Mouse (Mus musculus): ENCODE measurements around the gene Vmn1r23. TPM values are rescaled to one million over a fixed set of nuclear protein-coding genes. Genes with fewer than 3 reads are reported as not detected.
"Not testable (repeated sequence)": the region's sequence is repeated elsewhere in the genome, so short reads cannot be mapped to it uniquely, and the experiment has no call there.

Gene Vmn1r23
- total RNA-seq (2021), result not detected

- DNase-seq, result no peak
Observed at GRCm38 (mm10) chr6:57926738-57927137, at the start of gene Vmn1r23. Vmn1r23 (minus strand) TSS chr6:57926838.

- not testable (repeated sequence) for DNase-seq
Observed at GRCm38 (mm10) chr6:57961403-57961802, 34.8 kb upstream of the Vmn1r23 start, which contains the start of gene Vmn1r24. Vmn1r24 (minus strand) TSS chr6:57961503.

GRCm38 (mm10) chr6:57907928-57908327 lies 18.7 kb downstream of the Vmn1r23 start, which contains the start of gene Vmn1r22:
Vmn1r22 (minus strand) TSS chr6:57908028.
- DNase-seq, result no peak

Other genes starting within 250 kb of the Vmn1r23 start
- 1 to 10 TPM; 8.3 to 8.4 TPM for gene Pyurf, start 234.8 kb downstream of the Vmn1r23 start, total RNA-seq (2021)
- gene Lancl2, start 224.3 kb downstream of the Vmn1r23 start, total RNA-seq (2021), result 10 to 100 TPM; 78.6 to 90.8 TPM
- gene Vopp1, start 101.7 kb downstream of the Vmn1r23 start, total RNA-seq (2021), result 10 to 100 TPM; 68.9 to 70.3 TPM
- gene Vmn1r21, start 76.5 kb downstream of the Vmn1r23 start, total RNA-seq (2021), result not detected
- not detected for gene Vmn1r22, start 18.8 kb downstream of the Vmn1r23 start, total RNA-seq (2021)
- not detected for gene Vmn1r24, start 34.7 kb upstream of the Vmn1r23 start, total RNA-seq (2021)
- not detected for gene Vmn1r25, start 54.0 kb upstream of the Vmn1r23 start, total RNA-seq (2021)
- not detected for gene Vmn1r26, start 88.3 kb upstream of the Vmn1r23 start, total RNA-seq (2021)

Data from layer of hippocampus, postnatal 36 days (tissue).